Mouse (Mus musculus) retina, embryonic 14.5 days (tissue): Measurements from ENCODE around the gene Tceanc2.

Experiments
- DNase-seq: peaks from one replicate; pipeline ENCODE4 v3.0.0-alpha.2; 2015; ENCODE audit warnings: low spot score

Tceanc2 gene

DNA sequence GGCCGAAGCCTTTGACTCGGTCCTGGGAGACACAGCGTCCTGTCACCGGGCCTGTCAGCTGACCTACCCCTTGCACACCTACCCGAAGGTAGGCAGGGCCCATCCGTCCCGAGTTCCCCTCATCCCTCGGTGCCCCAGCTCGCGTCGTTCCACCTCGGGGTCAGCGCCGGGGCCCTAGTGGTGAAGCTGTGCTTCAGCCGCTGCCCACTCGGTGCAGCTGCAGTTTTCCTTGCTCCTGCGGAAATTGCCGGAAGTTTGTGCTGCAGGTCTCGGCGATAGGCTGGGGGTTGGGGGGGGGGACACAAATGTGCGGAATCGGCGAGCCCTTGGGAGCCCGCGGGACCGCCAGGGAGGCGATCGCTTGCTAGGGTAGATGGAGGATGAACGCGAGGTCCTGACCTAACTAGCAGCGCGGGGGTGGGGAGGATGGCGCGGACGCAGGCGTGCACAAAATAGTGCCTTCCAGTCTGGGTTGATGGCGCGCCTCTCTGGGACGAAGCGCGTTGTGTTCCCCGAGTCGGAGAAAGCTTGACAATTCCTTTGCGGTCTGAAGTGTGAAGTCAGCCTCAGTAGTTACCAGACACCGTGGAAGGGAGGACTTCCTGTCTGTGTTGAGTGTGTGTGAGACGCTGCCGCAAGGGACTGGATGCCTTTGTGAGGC lies at the start of gene Tceanc2:
Gene Tceanc2, minus strand, starts transcription at position 287 of the 661 bp plus-strand sequence.
- peak; percentile 45 for DNase-seq

DNA sequence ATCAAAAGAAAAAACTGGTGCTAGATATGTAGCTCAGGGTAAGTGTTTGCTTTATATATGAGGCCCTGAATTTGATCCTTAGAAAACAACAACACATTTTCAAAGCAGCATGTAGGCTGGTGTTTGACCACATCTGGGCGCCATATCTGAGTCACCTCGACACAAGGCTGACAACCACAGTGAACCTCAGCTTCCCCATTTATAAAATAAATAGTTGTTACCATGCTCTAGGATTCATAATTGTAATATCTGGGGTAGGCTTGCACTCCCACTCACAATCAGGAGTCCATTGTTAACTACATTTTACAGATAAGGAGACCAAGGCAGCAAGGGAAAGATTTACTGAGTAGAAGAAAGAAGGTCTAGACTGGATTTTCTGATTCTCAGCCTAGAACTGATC lies 47.4 kb upstream of the Tceanc2 start:
- no peak for DNase-seq

- no peak for DNase-seq
Measured at GRCm38 (mm10) chr4:107223225-107224204, 44.6 kb upstream of the Tceanc2 start.

DNA sequence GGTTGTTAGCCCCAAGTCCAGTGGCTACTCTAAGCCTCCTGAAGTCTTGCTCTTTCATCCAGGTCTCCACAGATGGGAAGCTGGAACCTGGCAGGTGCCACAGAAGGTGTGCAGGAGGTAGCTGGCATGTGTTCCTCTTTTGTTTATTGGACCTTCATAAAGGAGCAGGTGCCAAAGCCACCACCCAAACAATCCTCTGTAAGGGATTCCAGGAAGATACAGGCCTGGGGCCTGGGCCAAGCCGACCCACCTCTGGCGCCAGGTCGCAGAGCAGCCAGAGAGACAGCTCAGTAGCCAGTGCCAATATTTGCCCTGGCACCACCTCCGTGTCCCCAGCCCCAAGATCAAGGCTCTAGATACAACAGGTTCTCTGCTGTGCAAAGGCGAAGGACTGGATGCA lies 42.6 kb upstream of the Tceanc2 start:
- no peak for DNase-seq

DNA sequence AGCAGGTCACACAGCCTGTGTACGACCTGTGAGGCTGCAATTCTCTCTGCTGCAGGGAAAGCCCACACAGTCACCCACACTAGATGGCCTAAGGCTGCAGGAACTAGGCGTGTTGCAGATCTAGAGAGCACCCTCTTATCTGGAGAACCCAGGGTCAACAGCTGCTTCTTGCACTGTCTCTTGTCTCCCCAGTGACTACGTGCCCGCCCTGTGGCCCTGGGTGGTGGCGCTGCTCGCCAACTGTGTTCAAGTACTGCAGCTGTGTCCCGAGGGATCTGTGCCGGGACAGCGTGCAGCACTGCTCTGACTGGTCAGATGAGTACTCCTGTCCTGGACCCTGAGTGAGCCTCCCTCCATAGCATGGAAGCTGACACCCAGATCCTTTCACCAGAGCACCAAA lies 38.7 kb upstream of the Tceanc2 start:
- DNase-seq: no peak

GRCm38 (mm10) chr4:107213279-107214011 lies 34.5 kb upstream of the Tceanc2 start:
- no peak for DNase-seq

DNA sequence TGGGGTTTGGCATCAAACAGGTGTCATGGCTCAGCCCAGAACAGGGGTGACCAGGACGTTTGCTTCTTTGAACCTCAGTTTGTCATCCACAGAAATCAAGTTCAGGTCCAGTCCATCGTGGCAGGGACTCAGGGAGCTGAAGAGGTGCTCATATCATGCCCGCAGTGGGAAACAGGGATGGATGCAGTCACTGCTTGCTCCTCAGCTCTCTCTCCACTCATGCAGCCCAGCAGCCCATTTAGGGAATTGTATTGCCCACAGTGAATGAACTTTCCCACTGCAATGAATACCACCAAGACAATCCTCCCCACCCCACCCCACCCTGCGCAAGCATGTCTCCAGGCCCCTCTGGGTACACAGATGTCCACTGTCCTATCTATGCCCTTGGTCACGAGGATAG lies 33.0 kb upstream of the Tceanc2 start:
- DNase-seq: no peak

- DNase-seq: no peak
Measured at GRCm38 (mm10) chr4:107211465-107211864, 32.5 kb upstream of the Tceanc2 start.

- no peak for DNase-seq
Measured at GRCm38 (mm10) chr4:107210483-107211097, 31.7 kb upstream of the Tceanc2 start.

- no peak for DNase-seq
Measured at GRCm38 (mm10) chr4:107208880-107209279, 30.0 kb upstream of the Tceanc2 start, which contains the start of gene Ldlrad1. TSS of gene Ldlrad1 (plus strand) at chr4:107209180.

GRCm38 (mm10) chr4:107207016-107207415 lies 28.1 kb upstream of the Tceanc2 start:
- no peak for DNase-seq

DNA sequence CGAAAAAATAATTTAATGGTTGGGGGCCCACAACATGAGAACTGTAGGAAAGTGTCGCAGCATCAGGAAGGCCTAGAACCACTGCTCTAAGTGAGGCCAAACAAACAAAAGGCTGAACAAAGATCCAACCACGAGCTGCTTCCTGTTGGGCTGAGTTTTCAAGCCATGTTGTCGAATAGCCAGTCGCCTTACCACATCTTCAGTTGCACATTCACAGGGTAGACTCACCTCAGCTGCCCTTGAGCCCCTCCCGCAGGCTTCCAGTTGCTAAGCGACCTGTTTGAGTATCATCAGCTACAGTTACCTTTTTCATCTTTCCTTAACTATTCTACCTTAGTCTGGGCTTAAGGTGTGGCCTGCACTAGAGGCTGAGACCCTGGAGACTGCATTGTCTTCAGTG lies 24.1 kb upstream of the Tceanc2 start:
- DNase-seq: no peak

DNA sequence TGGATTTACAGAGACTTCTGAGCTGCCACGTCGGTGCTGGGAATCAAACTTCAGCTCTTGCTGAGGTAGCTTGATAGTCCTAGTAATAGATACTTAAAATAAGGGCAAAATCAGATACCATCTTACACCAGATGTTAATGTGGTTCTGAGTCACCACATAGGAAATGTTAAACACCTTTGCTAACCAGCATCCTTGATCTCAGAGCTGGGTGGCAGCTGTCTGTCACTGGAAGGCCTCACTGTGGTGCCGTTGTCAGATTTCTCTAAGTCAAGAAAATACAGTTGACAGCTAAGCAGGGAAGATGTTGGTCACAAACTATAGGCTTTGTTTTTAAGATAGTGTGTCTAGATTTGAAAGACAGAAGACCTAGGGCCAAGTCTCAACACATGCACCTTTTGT lies 22.9 kb upstream of the Tceanc2 start:
- no peak for DNase-seq

DNA sequence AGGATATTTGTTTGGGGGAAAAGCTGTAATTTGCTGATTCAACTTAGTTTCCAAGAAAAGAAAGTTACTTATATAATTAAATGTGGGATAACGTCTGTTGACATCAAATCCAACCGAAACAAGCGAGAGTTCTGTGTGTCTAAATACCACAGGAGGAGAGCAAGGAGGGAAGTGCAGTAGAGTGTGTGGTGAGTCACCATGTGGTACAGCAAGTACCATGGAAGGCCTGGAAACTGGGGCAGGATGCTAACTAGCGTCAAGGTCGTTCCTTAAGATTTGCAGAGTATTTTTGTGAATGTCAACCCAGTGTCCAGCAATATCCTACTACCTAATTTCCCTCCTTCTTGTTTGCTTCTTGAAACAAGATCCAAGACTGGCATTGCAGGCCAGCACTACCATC lies 19.2 kb upstream of the Tceanc2 start:
- DNase-seq: no peak

GRCm38 (mm10) chr4:107196454-107196853 lies 17.5 kb upstream of the Tceanc2 start:
- no peak for DNase-seq

GRCm38 (mm10) chr4:107193841-107194240 lies 14.9 kb upstream of the Tceanc2 start:
- DNase-seq: no peak

DNA sequence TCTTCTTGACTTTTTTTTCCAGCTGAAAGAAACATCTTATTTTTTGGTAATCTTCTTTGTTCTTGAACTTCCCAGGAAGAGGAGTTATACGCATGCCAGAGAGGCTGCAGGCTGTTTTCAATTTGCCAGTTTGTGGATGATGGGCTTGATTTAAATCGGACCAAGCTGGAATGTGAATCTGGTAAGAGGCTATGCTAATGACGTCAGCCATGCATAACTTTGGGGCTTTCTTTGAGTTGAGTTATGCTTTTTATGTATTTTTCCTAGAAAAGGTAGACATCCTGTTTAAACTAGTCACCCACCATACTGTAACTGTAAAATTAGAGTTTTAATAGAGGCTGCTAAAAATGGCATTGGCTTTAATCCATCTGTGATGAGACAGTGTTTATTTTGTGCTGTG lies 6.8 kb upstream of the Tceanc2 start:
- no peak for DNase-seq

GRCm38 (mm10) chr4:107183203-107183602 lies 4.3 kb upstream of the Tceanc2 start:
- DNase-seq: no peak

- DNase-seq: no peak
Measured at GRCm38 (mm10) chr4:107182796-107183195, 3.9 kb upstream of the Tceanc2 start.

- no peak for DNase-seq
Measured at GRCm38 (mm10) chr4:107181866-107182265, 3.0 kb upstream of the Tceanc2 start.

GRCm38 (mm10) chr4:107180746-107181145 lies 1.8 kb upstream of the Tceanc2 start:
- DNase-seq: no peak

- no peak for DNase-seq
Measured at GRCm38 (mm10) chr4:107179561-107179960, 645 bp upstream of the Tceanc2 start.
